Mouse (Mus musculus): Measurements from ENCODE around the gene Prelid1. TPM values are rescaled to one million over a fixed set of nuclear protein-coding genes. Genes with fewer than 3 reads are reported as not detected.
A peak's percentile ranks its signal among the peaks of the same experiment; 100 is the strongest.

Gene Prelid1
- polyA plus RNA-seq, 1 experiment from 2014 or later = 310 TPM

DNA sequence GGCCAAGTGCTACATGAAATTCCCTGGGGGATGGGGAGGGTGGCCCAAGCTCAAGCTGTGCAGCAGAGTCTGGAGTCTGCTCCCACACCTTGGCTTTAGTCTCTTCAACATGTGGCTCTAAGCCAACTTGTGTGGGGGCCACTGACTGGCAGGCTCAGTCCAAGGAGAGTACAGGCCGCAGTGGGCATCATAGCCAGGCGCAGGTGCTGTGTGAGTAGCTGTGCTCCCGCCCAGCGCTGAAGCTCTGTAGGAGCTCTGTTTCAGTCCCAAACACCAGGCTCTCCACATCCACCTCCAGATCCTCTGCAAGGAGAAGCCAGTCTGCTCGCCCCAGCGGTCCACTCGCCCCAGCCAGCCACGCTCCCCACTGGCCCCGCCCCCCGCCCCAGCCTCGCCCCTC is 5.3 kb downstream of the Prelid1 start:
- Histone ChIP-seq H3K27me3 (no peaks in the 10 kb centered on the region), H3K4me1 (replicated peaks) (peaks cover 59% of the 10 kb centered on the region), H3K9ac (replicated peaks) (no peak overlapping the region), H3K36me3 (peaks cover 31% of the 10 kb centered on the region), H3K4me3 (replicated peaks) (no peak overlapping the region), H3K9me3 (no peaks in the 10 kb centered on the region), H3K4me2 (replicated peaks) (no peak overlapping the region), H3K27ac (no peak overlapping the region)
- 78% methylated on average over 11 of the region's 11 CpGs for WGBS
- ATAC-seq = no peak

GRCm38 (mm10) chr13:55327169-55327568 is 6.9 kb downstream of the Prelid1 start:
- H3K4me1 ChIP-seq (replicated peaks) = peaks cover 56% of the 10 kb centered on the region
- peak overlapping the region; percentile 88 for H3K4me2 ChIP-seq (replicated peaks)
- 64% methylated on average over 4 of the region's 4 CpGs for WGBS
- 0 out of 2 replicates have a peak overlapping the region, but pooled peaks have one; percentile 19 for H3K27ac ChIP-seq
- no peak overlapping the region; the same call in 1 of the 2 replicates for H3K4me3 ChIP-seq (replicated peaks)
- no peaks in the 10 kb centered on the region for H3K27me3 ChIP-seq
- H3K36me3 ChIP-seq = peaks cover 31% of the 10 kb centered on the region
- no peaks in the 10 kb centered on the region for H3K9me3 ChIP-seq
- no peak for ATAC-seq
- 0 out of 2 replicates have a peak overlapping the region, but pooled peaks have one; percentile 19 for H3K9ac ChIP-seq (replicated peaks)

GRCm38 (mm10) chr13:55327633-55328032 is 7.3 kb downstream of the Prelid1 start:
- Histone ChIP-seq H3K9ac (replicated peaks) (0 out of 2 replicates have a peak overlapping the region, but pooled peaks have one; percentile 19), H3K4me3 (replicated peaks) (peak overlapping the region; percentile 60; the same call in 1 of the 2 replicates), H3K4me2 (replicated peaks) (peak overlapping the region; percentile 88), H3K4me1 (replicated peaks) (peaks cover 54% of the 10 kb centered on the region), H3K27me3 (no peaks in the 10 kb centered on the region), H3K36me3 (peaks cover 31% of the 10 kb centered on the region), H3K9me3 (no peaks in the 10 kb centered on the region), H3K27ac (0 out of 2 replicates have a peak overlapping the region, but pooled peaks have one; percentile 19)
- WGBS = 20% methylated on average over 4 of the region's 8 CpGs
- ATAC-seq = peak; percentile 21; the same call in 1 of the 2 replicates

DNA sequence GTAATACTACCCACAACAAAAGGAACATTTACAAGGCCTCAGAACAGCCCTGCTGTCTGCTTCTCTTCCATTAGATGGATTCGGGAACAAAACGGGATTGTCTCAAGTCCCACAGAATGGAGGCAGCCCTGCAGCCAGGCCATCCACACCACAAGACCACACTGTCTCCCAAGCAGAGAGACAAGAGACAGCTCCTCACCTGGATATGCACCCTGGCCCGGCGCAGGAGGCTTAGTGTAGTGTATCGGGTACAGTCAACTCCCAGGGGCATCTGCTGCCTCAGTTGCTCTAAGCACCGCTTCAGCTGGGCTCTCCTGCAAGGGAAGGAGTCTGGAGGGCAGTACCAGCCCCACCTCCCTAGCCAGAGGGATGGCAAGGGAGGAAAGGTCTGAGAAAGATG is 7.9 kb downstream of the Prelid1 start:
- H3K36me3 ChIP-seq = peaks cover 29% of the 10 kb centered on the region
- peak overlapping the region; percentile 76 for H3K9ac ChIP-seq (replicated peaks)
- no peaks in the 10 kb centered on the region for H3K27me3 ChIP-seq
- no peak overlapping the region for H3K27ac ChIP-seq
- peak overlapping the region; percentile 60 for H3K4me3 ChIP-seq (replicated peaks)
- no peaks in the 10 kb centered on the region for H3K9me3 ChIP-seq
- no peak for ATAC-seq
- 80% methylated on average over 6 of the region's 6 CpGs for WGBS
- H3K4me1 ChIP-seq (replicated peaks) = peaks cover 48% of the 10 kb centered on the region
- peak overlapping the region; percentile 88 for H3K4me2 ChIP-seq (replicated peaks)

DNA sequence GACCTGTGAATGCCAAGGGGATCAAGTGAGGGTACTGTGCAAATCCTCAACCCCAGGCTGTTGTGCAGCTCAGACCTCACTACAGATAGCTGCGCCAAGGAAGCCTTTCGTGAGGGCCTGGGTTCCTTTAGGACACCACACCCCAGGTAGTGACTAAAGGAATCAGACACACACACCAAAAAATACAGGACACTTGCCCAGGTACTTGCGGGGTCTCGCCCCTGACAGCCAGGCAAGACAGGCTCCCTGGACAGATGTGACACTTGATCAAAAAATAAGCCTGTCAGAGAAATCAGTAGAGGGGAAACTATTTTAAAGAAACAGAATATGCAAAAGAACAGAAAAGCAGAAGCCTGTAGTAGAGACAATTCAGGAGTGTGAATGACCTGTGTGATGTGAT is 8.3 kb downstream of the Prelid1 start:
- peak overlapping the region; percentile 76 for H3K9ac ChIP-seq (replicated peaks)
- H3K36me3 ChIP-seq = peaks cover 24% of the 10 kb centered on the region
- WGBS = 79% methylated on average over 4 of the region's 4 CpGs
- H3K9me3 ChIP-seq = no peaks in the 10 kb centered on the region
- H3K4me1 ChIP-seq (replicated peaks) = peaks cover 44% of the 10 kb centered on the region
- no peak for ATAC-seq
- H3K27ac ChIP-seq = no peak overlapping the region
- peak overlapping the region; percentile 60 for H3K4me3 ChIP-seq (replicated peaks)
- H3K27me3 ChIP-seq = no peaks in the 10 kb centered on the region
- peak overlapping the region; percentile 88 for H3K4me2 ChIP-seq (replicated peaks)

GRCm38 (mm10) chr13:55329109-55329682 is 8.9 kb downstream of the Prelid1 start:
- Histone ChIP-seq H3K27ac (peak overlapping the region; percentile 36; the same call in 1 of the 2 replicates), H3K27me3 (no peaks in the 10 kb centered on the region), H3K4me1 (replicated peaks) (peaks cover 38% of the 10 kb centered on the region), H3K36me3 (peaks cover 19% of the 10 kb centered on the region), H3K4me2 (replicated peaks) (peak overlapping the region; percentile 88), H3K9me3 (no peaks in the 10 kb centered on the region), H3K4me3 (replicated peaks) (peak overlapping the region; percentile 60), H3K9ac (replicated peaks) (peak overlapping the region; percentile 76)
- WGBS = under 1% methylated on average over 26 of the region's 29 CpGs
- ATAC-seq = peak; percentile 12

- under 1% methylated on average over 78 of the region's 82 CpGs for WGBS
- H3K36me3 ChIP-seq = peaks cover 13% of the 10 kb centered on the region
- peak within 1 kb of the TSS; percentile 60 for H3K4me3 ChIP-seq (replicated peaks)
- ATAC-seq = peak; percentile 85
- no peaks in the 10 kb centered on the region for H3K9me3 ChIP-seq
- H3K9ac ChIP-seq (replicated peaks) = peak within 1 kb of the TSS; percentile 76
- H3K27ac ChIP-seq = peak within 1 kb of the TSS; percentile 77
- H3K4me1 ChIP-seq (replicated peaks) = peaks cover 37% of the 10 kb centered on the region
- H3K27me3 ChIP-seq = no peaks in the 10 kb centered on the region
- peak within 1 kb of the TSS; percentile 88 for H3K4me2 ChIP-seq (replicated peaks)
Measured at GRCm38 (mm10) chr13:55329683-55330566, 9.6 kb downstream of the Prelid1 start, which contains the start of gene Mxd3. Gene Mxd3 (minus strand): TSS chr13:55329823.

GRCm38 (mm10) chr13:55330567-55331400 is 10.5 kb downstream of the Prelid1 start:
- H3K9me3 ChIP-seq = no peaks in the 10 kb centered on the region
- peak overlapping the region; percentile 60 for H3K4me3 ChIP-seq (replicated peaks)
- no peak for ATAC-seq
- H3K9ac ChIP-seq (replicated peaks) = peak overlapping the region; percentile 76; the same call in 1 of the 2 replicates
- H3K4me2 ChIP-seq (replicated peaks) = peak overlapping the region; percentile 88
- H3K36me3 ChIP-seq = peaks cover 5% of the 10 kb centered on the region
- H3K4me1 ChIP-seq (replicated peaks) = peaks cover 37% of the 10 kb centered on the region
- H3K27ac ChIP-seq = peak overlapping the region; percentile 77
- H3K27me3 ChIP-seq = no peaks in the 10 kb centered on the region
- WGBS = 53% methylated on average over 14 of the region's 14 CpGs

DNA sequence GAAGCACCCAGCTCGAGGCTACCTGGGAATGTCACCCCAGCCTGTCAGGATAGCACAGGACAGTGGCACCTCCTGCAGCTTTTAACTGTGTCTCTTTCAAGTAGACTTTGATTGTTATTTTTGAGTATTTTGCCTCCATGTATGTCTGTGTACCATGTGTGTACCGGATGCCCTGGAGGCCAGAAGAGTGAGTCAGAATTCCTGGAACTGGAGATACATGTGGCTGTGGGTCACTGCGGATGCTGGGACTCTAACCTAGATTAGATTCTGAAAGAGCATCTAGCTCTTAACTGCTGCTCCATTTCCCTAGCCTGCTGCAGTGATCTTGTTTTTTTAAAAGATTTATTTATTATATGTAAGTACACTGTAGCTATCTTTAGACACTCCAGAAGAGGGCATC is 12.0 kb downstream of the Prelid1 start:
- 89% methylated on average over 3 of the region's 3 CpGs for WGBS
- no peak overlapping the region for H3K9ac ChIP-seq (replicated peaks)
- H3K27me3 ChIP-seq = no peaks in the 10 kb centered on the region
- H3K4me2 ChIP-seq (replicated peaks) = no peak overlapping the region
- peaks cover 32% of the 10 kb centered on the region for H3K4me1 ChIP-seq (replicated peaks)
- H3K36me3 ChIP-seq = no peaks in the 10 kb centered on the region
- no peak overlapping the region for H3K27ac ChIP-seq
- no peak overlapping the region for H3K4me3 ChIP-seq (replicated peaks)
- no peaks in the 10 kb centered on the region for H3K9me3 ChIP-seq
- ATAC-seq = no peak

- WGBS = 84% methylated on average over 4 of the region's 4 CpGs
Measured at GRCm38 (mm10) chr13:55335701-55336100, 15.4 kb downstream of the Prelid1 start.

DNA sequence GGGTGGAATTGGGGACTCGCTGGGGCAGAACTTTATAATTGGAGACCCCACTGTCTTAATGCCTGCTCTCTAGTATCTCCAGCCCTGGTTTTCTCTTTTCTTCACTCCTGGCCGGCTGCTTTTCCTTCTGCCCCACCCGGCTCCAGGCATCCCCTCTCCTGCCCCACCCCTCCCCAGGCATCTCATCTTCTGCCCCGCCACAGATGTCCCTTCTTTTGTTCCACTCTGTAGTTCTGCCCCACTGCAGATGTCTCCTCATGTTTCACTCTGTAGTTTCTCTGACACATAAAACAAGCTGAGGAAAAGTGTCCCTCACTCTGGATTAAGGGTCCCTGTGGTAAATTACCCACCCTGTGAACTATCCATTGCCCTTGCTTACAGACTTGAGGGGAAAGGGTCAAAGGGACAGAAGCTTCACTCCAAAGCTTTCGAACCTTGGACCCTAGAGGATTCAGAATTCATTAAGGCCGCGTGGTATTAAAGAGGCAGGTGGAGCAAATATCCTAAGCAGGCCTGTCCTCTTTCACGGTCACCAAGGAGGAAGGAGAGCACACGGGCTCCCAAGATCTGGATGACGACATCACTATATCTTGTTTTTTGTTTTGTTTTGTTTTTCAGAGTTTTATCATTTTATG is 17.2 kb downstream of the Prelid1 start:
- Histone ChIP-seq H3K36me3 (no peaks in the 10 kb centered on the region), H3K4me2 (replicated peaks) (no peak overlapping the region), H3K9ac (replicated peaks) (no peak overlapping the region), H3K4me3 (replicated peaks) (no peak overlapping the region), H3K27ac (no peak overlapping the region), H3K4me1 (replicated peaks) (no peaks in the 10 kb centered on the region), H3K27me3 (no peaks in the 10 kb centered on the region), H3K9me3 (no peaks in the 10 kb centered on the region)
- 67% methylated on average over 10 of the region's 10 CpGs for WGBS
- no peak for ATAC-seq

More at GRCm38 (mm10) chr13:55335701-55336100, 15.4 kb downstream of the Prelid1 start:
- H3K9me3 ChIP-seq = no peaks in the 10 kb centered on the region
- H3K27ac ChIP-seq = no peak overlapping the region
- H3K4me2 ChIP-seq (replicated peaks) = no peak overlapping the region
- H3K36me3 ChIP-seq = no peaks in the 10 kb centered on the region
- H3K4me1 ChIP-seq (replicated peaks) = peaks cover 5% of the 10 kb centered on the region
- H3K27me3 ChIP-seq = no peaks in the 10 kb centered on the region
- H3K9ac ChIP-seq (replicated peaks) = no peak overlapping the region
- H3K4me3 ChIP-seq (replicated peaks) = no peak overlapping the region
- no peak for ATAC-seq

Measured in midbrain, embryonic 13.5 days (tissue).